Mouse (Mus musculus) embryonic fibroblast, embryonic 13.5 days (primary cell): ENCODE measurements at regions not wholly inside any gene's neighbourhood (a gene's known extent, or its start where the extent isn't known, plus 50 kb on each side); places are given as distances from the start of the nearest gene placed in this dataset.

Source experiments
- H3K27ac ChIP-seq: 2 replicates; pipeline ENCODE4 v1.5.1; 2012; ENCODE audit warnings: low read length, control low read depth, inconsistent platforms; ENCODE audit not compliant: insufficient read depth
- H3K4me1 ChIP-seq: 2 replicates; pipeline ENCODE4 v1.6.1; 2011; ENCODE audit warnings: low read length; ENCODE audit not compliant: control insufficient read depth, insufficient read depth
- H3K4me3 ChIP-seq: 2 replicates; pipeline ENCODE4 v1.5.1; 2011; ENCODE audit warnings: mild to moderate bottlenecking, control low read depth, low read length; ENCODE audit not compliant: insufficient read depth
- CTCF ChIP-seq: IDR thresholded peaks from 2 replicates; pipeline ENCODE4 v1.5.1; 2011; ENCODE audit warnings: mild to moderate bottlenecking, control low read depth, low read length, moderate library complexity, borderline replicate concordance; ENCODE audit not compliant: insufficient read depth
- POLR2A ChIP-seq: IDR thresholded peaks from 2 replicates; pipeline ENCODE4 v1.6.1; 2011; ENCODE audit warnings: low read depth, mild to moderate bottlenecking, control low read depth, low read length, moderate library complexity

GRCm38 (mm10) chr17:79167198-79167597 lies 115.5 kb downstream of the Qpct start:
- H3K27ac ChIP-seq = no peak overlapping the region
- TF ChIP-seq POLR2A (no peak), CTCF (no peak)

DNA sequence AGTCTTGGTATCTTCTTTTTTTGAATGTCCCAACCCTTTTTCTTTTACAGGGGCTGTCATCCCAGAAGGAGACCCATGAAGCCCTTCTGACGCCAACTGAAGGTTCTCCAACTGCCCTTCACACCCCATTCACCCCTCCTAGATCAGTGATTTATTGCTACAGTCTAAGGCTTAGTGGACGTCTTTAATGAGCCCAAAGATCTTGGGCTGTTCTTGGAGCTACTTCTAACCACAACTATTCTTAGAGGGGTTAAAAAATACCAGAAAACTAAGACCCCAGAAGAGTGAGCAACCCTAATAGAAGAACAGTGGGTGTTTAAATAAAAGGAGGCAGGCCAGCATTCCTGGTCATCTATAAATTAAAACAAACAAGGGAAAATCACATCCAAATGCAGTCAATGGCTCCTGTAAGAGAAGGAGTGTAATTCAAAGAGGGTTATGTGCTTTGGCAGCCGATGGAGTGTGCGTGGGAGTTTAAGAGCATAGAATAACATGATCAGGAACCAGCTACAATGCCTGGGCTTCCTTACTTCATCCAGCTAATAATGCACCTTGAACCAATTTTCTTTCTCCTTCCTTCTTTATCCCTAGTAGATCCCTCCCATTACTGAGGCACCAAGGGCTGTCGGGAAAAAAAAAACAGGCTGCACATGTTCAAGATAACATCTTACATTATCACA lies 113.3 kb downstream of the Qpct start:
- peak overlapping the region; percentile 97 for H3K27ac ChIP-seq
- H3K4me3 ChIP-seq = no peak overlapping the region
- TF ChIP-seq CTCF (no peak), POLR2A (peak; percentile 11; the same call in 1 of the 2 replicates)
- peaks cover 5% of the 10 kb centered on the region for H3K4me1 ChIP-seq

More at GRCm38 (mm10) chr17:79167198-79167597, 115.5 kb downstream of the Qpct start:
- Histone ChIP-seq H3K4me1 (peaks cover 5% of the 10 kb centered on the region), H3K4me3 (no peak overlapping the region)

GRCm38 (mm10) chr17:79163983-79164382 lies 112.3 kb downstream of the Qpct start:
- Histone ChIP-seq H3K27ac (peak overlapping the region; percentile 97), H3K4me1 (peaks cover 5% of the 10 kb centered on the region), H3K4me3 (no peak overlapping the region)
- TF ChIP-seq POLR2A (no peak), CTCF (no peak)

DNA sequence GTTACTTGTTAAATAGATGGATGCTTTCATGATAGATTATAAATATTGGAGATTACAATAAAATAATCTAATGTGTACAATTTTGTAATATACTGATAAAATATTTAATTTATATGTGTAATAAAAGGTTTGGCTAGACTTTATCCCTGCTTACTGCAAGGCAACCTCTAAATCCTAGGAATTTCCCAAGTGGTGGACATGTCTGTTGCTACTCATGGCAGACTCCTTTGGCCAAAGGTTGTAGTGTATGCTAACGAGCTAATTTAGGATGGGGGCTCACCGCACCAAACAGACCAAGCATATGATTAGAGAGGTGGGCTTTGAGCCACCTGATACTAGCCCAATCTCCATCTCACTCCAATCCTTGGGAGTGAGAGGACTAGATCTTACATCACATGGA lies 102.4 kb downstream of the Qpct start:
- TF ChIP-seq CTCF (no peak), POLR2A (no peak)
- Histone ChIP-seq H3K27ac (peak overlapping the region; percentile 26; the same call in 1 of the 2 replicates), H3K4me3 (no peak overlapping the region), H3K4me1 (no peaks in the 10 kb centered on the region; the same call in 1 of the 2 replicates)

GRCm38 (mm10) chr17:79152823-79153222 lies 101.1 kb downstream of the Qpct start:
- TF ChIP-seq POLR2A (no peak), CTCF (no peak)
- no peak overlapping the region for H3K4me3 ChIP-seq
- H3K4me1 ChIP-seq = no peaks in the 10 kb centered on the region; the same call in 1 of the 2 replicates
- H3K27ac ChIP-seq = no peak overlapping the region

DNA sequence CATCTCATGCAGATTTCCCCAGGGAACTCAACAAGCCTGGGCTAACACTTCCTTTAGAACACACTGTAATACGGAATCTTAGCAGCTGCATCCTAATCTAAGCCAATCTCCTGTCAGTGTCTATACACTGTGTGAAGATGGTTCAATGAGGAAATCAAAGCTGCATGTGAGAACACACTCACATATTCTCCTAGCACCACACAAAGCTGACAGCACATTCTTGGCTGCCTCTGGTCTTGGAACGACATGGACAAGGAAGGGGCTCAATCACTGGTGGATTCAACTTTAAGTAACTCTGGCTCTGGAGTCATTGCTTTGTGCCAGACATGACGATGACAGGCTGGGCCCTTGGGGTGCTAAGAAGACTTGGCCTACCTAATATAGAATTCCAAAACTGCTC lies 96.2 kb downstream of the Qpct start:
- Histone ChIP-seq H3K4me3 (no peak overlapping the region), H3K27ac (no peak overlapping the region), H3K4me1 (no peaks in the 10 kb centered on the region)
- TF ChIP-seq POLR2A (no peak), CTCF (no peak)

- Histone ChIP-seq H3K27ac (no peak overlapping the region), H3K4me3 (no peak overlapping the region), H3K4me1 (no peaks in the 10 kb centered on the region)
- TF ChIP-seq POLR2A (no peak), CTCF (no peak)
These were observed 93.4 kb downstream of the Qpct start for GRCm38 (mm10) chr17:79144913-79145625.

GRCm38 (mm10) chr17:79143031-79143430 lies 91.3 kb downstream of the Qpct start:
- Histone ChIP-seq H3K4me1 (no peaks in the 10 kb centered on the region), H3K4me3 (no peak overlapping the region), H3K27ac (no peak overlapping the region)
- TF ChIP-seq CTCF = no peak
- no peak for TF ChIP-seq POLR2A
